In genomic region chr4:84502581-84503269, GRCm38 (mm10) we compare ENCODE assay signal across 21 mouse cellular contexts.
DNase-seq lines count a peak whose midpoint lies in the region; ATAC-seq lines count a peak whose summit lies in the region.
"Had no signal": no experiment of that assay in that cellular context is flagged by ENCODE, and none has a peak within 500 bp of the region (broad histone marks: within the 10 kb centered on the region; RNA-seq: fewer than 3 reads in every experiment).

No protein-coding gene starts in this region.

- H3K9me3 ChIP-seq in embryonic facial prominence, embryonic 14.5 days (ENCODE audit: control insufficient read depth, low read length) = no peaks in the 10 kb centered on the region
- no peaks in the 10 kb centered on the region for H3K9me3 ChIP-seq in limb, embryonic 12.5 days
- no peaks in the 10 kb centered on the region for H3K9me3 ChIP-seq in midbrain, embryonic 11.5 days (ENCODE audit: control insufficient read depth, low read length)
- H3K9me3 ChIP-seq in liver, embryonic 12.5 days (replicated peaks) = no peaks in the 10 kb centered on the region
- H3K9me3 ChIP-seq: forebrain, embryonic 10.5 days; heart, embryonic 15.5 days; hindbrain, embryonic 15.5 days had no signal

- H3K9ac ChIP-seq in embryonic facial prominence, embryonic 14.5 days (ENCODE audit: low read depth, low read length) = peak overlapping the region; percentile 23; the same call in 1 of the 2 replicates
- H3K9ac ChIP-seq in limb, embryonic 12.5 days (replicated peaks) = no peak overlapping the region
- no peak overlapping the region for H3K9ac ChIP-seq in midbrain, embryonic 11.5 days (ENCODE audit: low read length)
- H3K9ac ChIP-seq in liver, embryonic 12.5 days = no peak overlapping the region
- H3K9ac ChIP-seq: heart, embryonic 15.5 days; hindbrain, embryonic 15.5 days; liver, embryonic 14.5 days; lung, embryonic 14.5 days had no signal

- no peaks in the 10 kb centered on the region for H3K36me3 ChIP-seq in embryonic facial prominence, embryonic 14.5 days (ENCODE audit: control insufficient read depth, insufficient read depth, low read length)
- no peaks in the 10 kb centered on the region for H3K36me3 ChIP-seq in limb, embryonic 12.5 days
- H3K36me3 ChIP-seq in midbrain, embryonic 11.5 days (ENCODE audit: control insufficient read depth, insufficient read depth, low read length) = no peaks in the 10 kb centered on the region
- H3K36me3 ChIP-seq in liver, embryonic 12.5 days = no peaks in the 10 kb centered on the region
- H3K36me3 ChIP-seq: forebrain, embryonic 10.5 days; heart, embryonic 15.5 days; hindbrain, embryonic 15.5 days had no signal

- peak overlapping the region; percentile 63 for H3K27ac ChIP-seq in embryonic facial prominence, embryonic 14.5 days (replicated peaks; ENCODE audit: low read depth, low read length)
- H3K27ac ChIP-seq in limb, embryonic 12.5 days = peak overlapping the region; percentile 83
- no peak overlapping the region for H3K27ac ChIP-seq in midbrain, embryonic 11.5 days (ENCODE audit: low read depth, low read length)
- no peak overlapping the region for H3K27ac ChIP-seq in liver, embryonic 12.5 days
- H3K27ac ChIP-seq: forebrain, embryonic 10.5 days; heart, embryonic 15.5 days; hindbrain, embryonic 15.5 days; liver, embryonic 14.5 days had no signal

- DNase-seq in embryo, embryonic 10 days (ENCODE audit: low spot score) = peak; percentile 67
- DNase-seq in embryo, embryonic 11 days = peak; percentile 73
- peak; percentile 84 for DNase-seq in embryonic facial prominence, embryonic 14.5 days (ENCODE audit: low spot score)
- no peak for DNase-seq in midbrain, embryonic 11.5 days (ENCODE audit: low spot score, missing footprints)
- no peak for DNase-seq in lung, postnatal 25 days (ENCODE audit: low spot score)
- DNase-seq in spleen, postnatal 4 days (ENCODE audit: low spot score in 2 of 2) = no peak
- DNase-seq: adrenal gland, postnatal 14 days; cerebellum, adult 2 months; cerebellum, postnatal 25 days; heart, postnatal 36 days; lung, embryonic 14.5 days; lung, postnatal 36 days; thymus, postnatal 14 days had no signal

- 20% methylated on average over 8 of the region's 8 CpGs for WGBS in embryonic facial prominence, embryonic 14.5 days
- 34% methylated on average over 8 of the region's 8 CpGs for WGBS in limb, embryonic 12.5 days
- 76% methylated on average over 8 of the region's 8 CpGs for WGBS in midbrain, embryonic 11.5 days
- WGBS in liver, embryonic 12.5 days (ENCODE audit: insufficient replicate concordance) = 66% methylated on average over 8 of the region's 8 CpGs

- H3K4me2 ChIP-seq in embryonic facial prominence, embryonic 14.5 days (ENCODE audit: low read depth, low read length) = peak overlapping the region; percentile 34
- H3K4me2 ChIP-seq in limb, embryonic 12.5 days = peak overlapping the region; percentile 34
- no peak overlapping the region for H3K4me2 ChIP-seq in midbrain, embryonic 11.5 days
- H3K4me2 ChIP-seq in liver, embryonic 12.5 days = no peak overlapping the region
- H3K4me2 ChIP-seq: heart, embryonic 15.5 days; hindbrain, embryonic 15.5 days; lung, embryonic 14.5 days had no signal

- peak; percentile 30; the same call in 1 of the 2 replicates for ATAC-seq in embryonic facial prominence, embryonic 14.5 days (ENCODE audit: low read depth)
- ATAC-seq in limb, embryonic 12.5 days (ENCODE audit: insufficient number of reproducible peaks, insufficient read depth, low FRiP score, low TSS enrichment, low read depth) = no peak
- ATAC-seq in midbrain, embryonic 11.5 days (ENCODE audit: low FRiP score) = no peak
- no peak for ATAC-seq in liver, embryonic 12.5 days
- ATAC-seq: activated CD4-positive, CD25-positive, alpha-beta regulatory T cell, adult 4 months; forebrain, embryonic 16.5 days had no signal

- no peaks in the 10 kb centered on the region; the same call in 1 of the 2 replicates for H3K27me3 ChIP-seq in embryonic facial prominence, embryonic 14.5 days (replicated peaks; ENCODE audit: control insufficient read depth, insufficient read depth, low read length)
- no peaks in the 10 kb centered on the region for H3K27me3 ChIP-seq in limb, embryonic 12.5 days
- no peaks in the 10 kb centered on the region for H3K27me3 ChIP-seq in midbrain, embryonic 11.5 days (ENCODE audit: control insufficient read depth, insufficient read depth, low read length)
- H3K27me3 ChIP-seq in liver, embryonic 12.5 days (replicated peaks) = no peaks in the 10 kb centered on the region
- H3K27me3 ChIP-seq: heart, embryonic 15.5 days; hindbrain, embryonic 15.5 days had no signal

- no peak overlapping the region for H3K4me3 ChIP-seq in embryonic facial prominence, embryonic 14.5 days (ENCODE audit: low read depth, low read length)
- no peak overlapping the region for H3K4me3 ChIP-seq in limb, embryonic 12.5 days (replicated peaks)
- H3K4me3 ChIP-seq in midbrain, embryonic 11.5 days (ENCODE audit: low read depth, low read length) = no peak overlapping the region
- H3K4me3 ChIP-seq in liver, embryonic 12.5 days = no peak overlapping the region
- H3K4me3 ChIP-seq: forebrain, embryonic 10.5 days; heart, embryonic 15.5 days; hindbrain, embryonic 15.5 days had no signal

- peaks cover 33% of the 10 kb centered on the region for H3K4me1 ChIP-seq in embryonic facial prominence, embryonic 14.5 days (ENCODE audit: control insufficient read depth, insufficient read depth, low read length)
- H3K4me1 ChIP-seq in limb, embryonic 12.5 days (replicated peaks) = peaks cover 49% of the 10 kb centered on the region
- H3K4me1 ChIP-seq in midbrain, embryonic 11.5 days (ENCODE audit: control insufficient read depth, insufficient read depth, low read length) = no peaks in the 10 kb centered on the region
- no peaks in the 10 kb centered on the region for H3K4me1 ChIP-seq in liver, embryonic 12.5 days
- H3K4me1 ChIP-seq: heart, embryonic 15.5 days had no signal

Comparison
In these comparisons a context has a peak if more than half of its experiments do, and no peak if none do; other contexts are left out.
1. DNase-seq: peak in embryo, embryonic 10 days (single experiment), embryo, embryonic 11 days (single experiment) and embryonic facial prominence, embryonic 14.5 days (single experiment); none in midbrain, embryonic 11.5 days (single experiment), lung, postnatal 25 days (single experiment) and spleen, postnatal 4 days (0 of 2).
2. H3K27ac ChIP-seq: peak in embryonic facial prominence, embryonic 14.5 days (single experiment) and limb, embryonic 12.5 days (single experiment); none in midbrain, embryonic 11.5 days (single experiment) and liver, embryonic 12.5 days (single experiment).
3. H3K4me2 ChIP-seq: peak in embryonic facial prominence, embryonic 14.5 days (single experiment) and limb, embryonic 12.5 days (single experiment); none in midbrain, embryonic 11.5 days (single experiment) and liver, embryonic 12.5 days (single experiment).